Mouse (Mus musculus) layer of hippocampus, adult 11-12 months (tissue): ENCODE results near the gene Rab10.
A peak's percentile ranks its signal among the peaks of the same experiment; 100 is the strongest.
"Not testable (repeated sequence)": the region's sequence is repeated elsewhere in the genome, so short reads cannot be mapped to it uniquely, and the experiment has no call there.

ENCODE experiments used
- DNase-seq: peaks from one replicate; pipeline ENCODE4 v3.0.0; 2022; ENCODE audit warnings: low spot score

Rab10 gene

DNA sequence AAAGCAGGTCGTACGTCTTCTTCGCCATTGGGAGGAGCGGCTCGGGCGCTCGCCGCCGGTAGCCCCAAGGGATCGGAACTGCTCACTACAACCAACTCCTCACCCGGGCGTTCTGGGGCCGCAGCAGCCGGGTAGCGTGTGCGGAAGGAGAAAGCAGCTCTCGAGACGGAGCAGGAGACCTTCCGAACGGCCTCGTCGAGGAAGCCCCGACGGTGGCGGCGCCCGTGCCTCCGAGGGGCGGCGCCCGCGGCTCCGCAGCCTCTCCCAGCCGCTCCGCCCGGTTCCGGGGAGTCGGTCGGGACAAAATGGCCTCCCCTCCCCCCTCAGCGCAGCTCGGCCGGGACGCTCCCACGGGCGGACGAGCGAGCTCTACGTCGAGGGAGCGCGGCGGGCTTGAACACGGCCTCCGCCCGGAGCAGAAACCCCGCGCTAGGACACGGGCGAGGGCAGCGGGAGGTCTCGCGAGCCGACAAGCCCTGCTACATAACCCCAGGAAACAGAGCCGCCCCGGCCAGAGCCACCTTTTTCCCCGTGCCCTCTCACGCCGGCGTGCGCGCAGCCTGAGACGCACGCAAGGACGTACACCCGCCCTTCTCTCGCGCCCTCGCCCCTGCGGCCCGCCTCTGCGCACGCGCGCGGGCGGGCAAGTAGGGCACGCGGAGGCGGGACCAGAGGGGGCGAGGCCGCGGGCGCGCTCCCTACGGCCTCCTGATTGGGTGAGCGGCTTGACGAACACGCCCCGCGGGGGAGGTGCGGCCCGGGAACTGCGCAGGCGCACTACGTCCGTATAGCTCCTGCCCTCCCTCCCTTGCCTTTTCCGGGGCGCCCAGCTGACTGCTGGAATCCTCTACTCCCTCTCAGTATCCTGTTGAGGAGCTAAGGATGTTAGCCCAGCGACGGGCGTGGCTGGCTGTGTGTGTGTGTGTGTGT, at the start of gene Rab10:
TSS of gene Rab10 (minus strand) at position 579 of the 930 bp plus-strand sequence.
- peak; percentile 99 for DNase-seq

DNA sequence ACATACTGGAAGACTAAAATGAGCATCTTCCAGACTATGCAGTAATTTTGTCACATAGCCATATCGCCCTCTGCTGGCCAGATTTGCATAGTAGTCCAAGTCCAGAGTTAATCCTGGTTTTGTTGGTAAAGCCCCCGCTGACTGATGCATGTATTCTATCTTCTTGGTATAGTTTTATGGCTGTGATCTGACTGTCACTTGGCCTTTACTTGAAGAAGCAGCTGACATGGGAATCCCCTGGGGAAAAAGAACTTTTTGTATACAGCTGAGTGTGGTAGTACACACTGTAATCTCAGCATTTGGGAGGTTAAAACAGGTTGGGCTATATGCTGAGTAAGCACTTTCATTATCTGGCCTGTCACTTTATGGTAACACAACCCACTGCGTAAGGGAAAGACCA, 49.5 kb upstream of the Rab10 start:
- peak; percentile 90 for DNase-seq

DNA sequence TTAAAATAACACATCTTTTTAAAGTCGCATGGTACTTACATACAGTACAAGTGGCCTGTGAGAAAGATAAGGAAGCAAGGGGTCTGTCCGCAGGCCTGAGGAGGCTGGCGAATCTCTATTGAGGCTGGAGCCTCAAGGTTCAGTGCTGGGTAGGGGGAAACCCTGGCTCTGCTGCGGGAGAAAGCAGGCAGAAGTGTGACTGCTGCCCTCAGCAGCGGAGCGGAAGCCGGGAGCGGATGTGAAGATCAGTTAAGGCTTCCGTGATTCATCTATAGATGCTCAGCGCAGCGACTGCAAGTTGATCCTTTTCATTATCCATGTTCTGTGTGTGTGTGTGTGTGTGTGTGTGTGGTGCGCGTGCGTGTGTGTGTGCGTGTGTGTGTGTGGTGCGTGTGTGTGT, 47.1 kb upstream of the Rab10 start:
- no peak for DNase-seq

DNA sequence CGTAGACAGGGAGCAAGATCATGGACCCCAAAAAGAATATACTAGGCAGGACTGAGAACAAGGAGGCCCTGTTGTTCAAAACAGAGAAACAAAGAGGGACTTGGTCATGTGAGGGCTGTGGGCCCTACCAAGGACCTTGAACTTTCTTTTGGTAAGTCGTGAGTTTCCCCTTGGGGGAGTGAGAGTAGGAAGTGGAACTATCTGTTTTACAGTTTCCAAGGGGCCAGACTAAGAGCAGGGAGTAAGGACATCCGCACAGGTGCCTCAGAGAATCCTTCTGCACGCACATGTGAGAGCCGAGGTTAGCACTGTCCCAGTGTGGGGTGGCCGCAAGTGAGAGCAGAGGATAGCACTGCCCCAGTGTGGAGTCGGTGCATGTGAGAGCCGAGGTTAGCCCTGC, 45.3 kb upstream of the Rab10 start:
- no peak for DNase-seq

DNA sequence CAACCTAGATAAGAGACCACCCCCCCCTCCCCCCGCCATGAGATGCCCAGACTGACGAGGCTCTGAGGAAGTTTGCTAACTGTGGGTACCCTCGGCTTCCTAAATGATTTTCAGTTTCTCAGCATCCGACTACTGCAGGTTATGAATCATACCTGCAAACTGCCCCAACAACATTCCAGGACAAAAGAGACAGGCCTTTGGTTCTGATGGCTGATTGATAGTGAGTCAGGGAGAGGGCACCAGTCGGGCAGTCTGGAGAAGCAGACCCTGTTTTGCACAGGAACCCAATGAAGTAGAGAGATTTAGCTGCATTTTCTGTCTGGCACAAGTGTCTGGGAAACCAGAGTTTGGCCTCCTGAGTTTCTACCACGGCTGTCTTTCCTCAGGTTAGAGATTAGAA, 42.4 kb upstream of the Rab10 start:
- no peak for DNase-seq

DNA sequence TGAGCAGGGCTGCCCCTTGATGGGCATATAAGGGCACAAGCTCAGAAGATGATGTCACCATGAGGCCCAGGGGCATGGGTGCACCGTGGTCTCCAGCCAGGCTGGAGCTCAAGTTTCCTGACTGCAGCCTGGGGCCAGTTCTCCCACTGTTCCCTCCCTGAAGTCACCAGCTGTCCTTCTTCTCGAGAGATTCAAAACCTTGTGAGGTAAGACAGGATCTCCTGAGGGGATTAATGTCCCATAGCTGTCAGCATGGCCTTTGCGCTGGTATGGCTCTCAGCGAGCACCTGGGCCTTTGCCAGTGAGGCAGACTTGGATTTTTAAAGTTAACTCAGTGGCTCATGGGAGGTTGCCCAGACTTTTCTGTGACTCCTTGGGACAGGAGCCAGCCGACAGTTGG, 40.4 kb upstream of the Rab10 start:
- no peak for DNase-seq

DNA sequence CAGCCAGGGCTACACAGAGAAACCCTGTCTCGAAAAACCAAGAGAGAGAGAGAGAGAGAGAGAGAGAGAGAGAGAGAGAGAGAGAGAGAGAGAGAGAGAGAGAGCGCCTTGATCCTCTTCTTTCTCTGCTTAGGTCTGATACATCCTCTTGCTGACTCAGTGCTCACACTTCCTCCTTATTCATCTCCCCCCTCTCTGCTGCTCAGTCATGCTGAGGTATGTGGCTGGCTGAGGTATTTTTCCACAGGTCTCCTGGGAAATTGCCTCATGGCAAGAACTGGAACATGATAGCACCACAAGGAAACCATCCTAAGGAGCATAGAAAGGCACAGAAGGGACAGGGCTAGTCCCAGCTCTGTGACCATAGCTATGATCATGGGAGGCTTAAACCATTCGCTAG, 39.6 kb upstream of the Rab10 start:
- no peak for DNase-seq

DNA sequence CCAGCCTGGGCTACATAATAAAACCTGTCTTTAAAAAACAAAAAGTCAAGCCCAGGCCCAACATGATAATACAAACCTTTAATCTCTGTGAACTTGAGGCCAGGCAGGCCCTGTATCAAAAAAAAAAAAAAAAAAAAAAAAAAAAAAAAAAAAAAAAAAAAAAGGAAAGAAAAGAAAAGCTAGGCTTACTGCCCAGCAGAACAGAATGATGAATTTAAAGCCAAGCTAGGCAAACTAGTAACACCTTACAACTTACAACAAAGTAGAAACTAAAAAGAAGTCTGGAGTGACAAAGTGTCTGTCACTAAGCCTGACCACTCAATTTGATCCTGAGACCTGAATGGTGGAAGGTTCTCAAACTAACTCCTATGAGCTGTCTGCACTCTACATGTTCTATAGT, 37.9 kb upstream of the Rab10 start:
- no peak for DNase-seq

DNA sequence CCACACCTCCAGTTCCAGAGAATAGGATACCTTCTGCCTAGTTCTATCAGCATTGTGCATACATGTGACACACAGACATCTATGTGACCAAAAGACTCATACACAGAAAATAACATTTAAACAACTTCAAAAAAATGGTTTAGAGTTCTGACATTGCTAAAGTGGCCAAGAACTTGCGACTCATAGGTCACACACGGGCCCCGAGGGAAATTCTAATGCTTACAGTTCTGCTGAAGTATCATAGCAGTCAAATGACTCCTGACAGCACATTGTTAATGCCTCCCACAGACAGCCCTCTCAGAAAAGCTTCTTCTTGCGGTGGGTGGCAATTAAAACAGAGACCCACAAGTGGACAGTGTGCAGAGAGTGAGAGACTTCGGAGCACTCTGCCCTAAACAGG, 35.3 kb upstream of the Rab10 start:
- no peak for DNase-seq

DNA sequence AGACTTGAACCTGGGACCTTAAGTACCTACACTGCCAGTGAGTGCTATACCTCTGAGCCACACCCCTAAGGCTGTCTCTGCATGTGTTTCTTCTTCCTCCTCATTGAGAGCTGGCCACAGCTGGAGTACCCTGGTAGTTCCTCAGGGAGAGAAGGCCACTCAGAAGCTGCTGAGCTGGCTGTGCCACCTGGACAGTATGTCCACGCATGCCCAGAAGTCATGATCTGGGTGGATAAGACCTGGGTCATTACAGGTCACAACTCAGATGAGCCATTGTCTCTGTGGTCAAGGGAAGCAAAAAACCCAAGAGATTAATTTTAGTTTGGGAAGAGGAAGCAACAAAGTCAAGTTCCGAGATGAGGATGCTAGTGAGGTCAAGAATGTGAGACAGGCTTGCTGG, 34.4 kb upstream of the Rab10 start:
- DNase-seq, result no peak

DNA sequence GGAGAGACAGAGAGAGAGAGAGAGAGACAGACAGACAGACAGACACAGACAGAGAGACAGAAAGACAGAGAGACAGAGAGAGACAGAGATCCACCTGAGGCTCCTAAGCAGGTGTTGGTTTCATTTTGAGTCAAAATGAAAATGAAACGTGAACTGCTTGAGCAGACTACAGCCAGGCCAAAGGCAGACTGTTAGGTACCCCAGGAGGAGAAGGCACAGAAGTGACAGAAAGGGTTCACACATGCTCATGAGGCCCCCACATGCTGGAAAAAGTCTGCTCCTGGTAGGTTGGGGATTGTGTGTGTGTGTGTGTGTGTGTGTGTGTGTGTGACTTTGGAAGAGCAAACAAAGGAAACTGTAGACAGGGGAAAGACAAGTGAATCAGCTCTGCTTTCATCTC, 29.2 kb upstream of the Rab10 start:
- no peak for DNase-seq

DNA sequence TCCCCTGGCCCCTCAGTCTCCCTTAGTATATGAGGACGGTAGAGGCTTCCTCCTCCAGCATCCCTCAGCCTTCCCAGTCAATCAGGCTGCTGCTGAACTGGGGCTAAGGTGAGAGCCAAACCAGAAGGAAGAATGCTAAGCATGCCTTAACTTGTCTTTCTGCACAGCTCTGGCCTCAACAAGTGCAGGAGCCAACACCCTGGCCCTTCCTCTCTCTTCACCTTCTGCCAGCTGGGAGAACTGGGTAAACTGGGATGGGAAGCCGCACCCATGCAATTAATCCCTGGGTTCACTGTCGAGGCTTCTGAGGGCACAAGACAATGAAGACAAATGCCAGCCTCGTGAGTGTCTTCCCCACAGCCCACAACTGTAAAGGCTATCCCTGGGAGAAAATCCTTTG, 19.9 kb upstream of the Rab10 start:
- DNase-seq, result no peak

DNA sequence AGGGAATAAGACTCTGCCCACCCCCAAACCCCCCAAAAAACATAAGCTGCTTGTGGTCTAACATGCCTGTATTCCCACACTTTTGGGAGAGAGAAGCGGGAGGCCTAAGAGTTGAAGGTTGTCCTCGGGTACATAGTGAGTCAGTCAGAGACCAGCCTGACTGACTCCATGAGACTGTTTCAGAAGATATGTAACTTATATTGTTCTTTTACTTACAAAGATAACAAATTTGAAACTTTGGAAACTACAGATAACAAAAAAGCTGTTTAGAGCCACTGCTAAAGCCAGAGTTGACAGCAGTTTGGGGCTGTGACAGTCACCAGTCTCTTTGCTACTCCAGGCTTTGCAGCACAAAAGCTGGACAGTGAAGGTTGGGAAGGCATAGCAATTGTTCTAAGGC, 15.5 kb upstream of the Rab10 start:
- no peak for DNase-seq

DNA sequence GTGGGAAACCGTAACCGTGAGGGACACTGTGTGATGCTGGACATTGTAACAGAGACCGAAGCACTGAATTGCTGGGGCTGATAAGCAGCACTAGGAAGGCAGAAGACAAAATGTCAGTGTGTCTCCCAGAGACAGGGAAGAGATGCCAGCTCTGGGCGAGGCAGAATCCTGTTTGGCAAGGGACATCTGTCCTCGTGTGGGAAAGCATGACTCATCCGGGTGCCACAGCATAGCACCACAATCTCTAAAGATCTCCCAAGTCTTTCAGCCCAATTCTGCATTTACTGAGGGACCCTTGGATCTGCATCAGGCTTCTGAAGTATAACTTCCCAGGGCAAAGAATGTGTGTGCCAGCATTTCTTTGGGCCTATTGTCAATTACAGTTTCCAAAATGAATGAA, 13.5 kb upstream of the Rab10 start:
- DNase-seq, result peak; percentile 73

DNA sequence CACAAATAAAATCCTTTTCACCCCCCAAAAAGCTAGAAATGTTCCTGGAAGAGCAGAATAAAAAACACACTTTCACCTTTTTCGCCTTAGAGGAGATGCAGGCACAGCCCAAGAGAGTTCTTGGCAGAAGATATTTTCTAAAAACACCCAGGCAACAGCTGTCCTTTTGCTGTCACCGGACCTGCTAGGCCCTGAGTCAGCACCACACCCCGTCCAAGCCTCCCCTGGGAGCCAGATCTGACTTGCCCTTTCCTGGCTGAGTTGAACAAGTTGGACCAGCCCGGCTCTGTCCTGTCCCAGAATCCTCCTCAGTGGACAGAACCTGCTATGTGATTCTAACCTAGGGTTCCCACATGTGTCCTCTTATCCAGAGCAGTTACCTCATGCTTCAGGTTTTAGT, 9.6 kb upstream of the Rab10 start:
- no peak for DNase-seq

DNA sequence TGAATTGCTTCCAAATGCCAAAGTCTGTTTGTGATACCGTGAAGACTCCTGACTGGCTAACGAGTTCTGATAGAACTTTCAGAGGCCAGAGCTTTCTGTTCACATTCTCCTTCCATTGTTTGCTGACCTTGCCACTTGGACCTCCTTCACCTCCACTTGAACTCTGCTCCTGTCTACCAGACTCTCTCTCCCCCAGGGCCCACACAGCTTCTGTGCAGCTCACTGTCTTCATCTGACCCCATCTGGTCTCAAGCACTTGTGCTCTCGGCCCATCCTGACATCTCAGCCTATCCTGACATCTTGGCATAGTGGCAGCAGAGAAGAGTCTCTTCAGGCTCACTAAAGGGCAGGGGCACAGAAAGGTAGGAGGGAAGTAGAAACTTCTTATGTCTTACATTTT, 7.2 kb upstream of the Rab10 start:
- DNase-seq, result no peak

DNA sequence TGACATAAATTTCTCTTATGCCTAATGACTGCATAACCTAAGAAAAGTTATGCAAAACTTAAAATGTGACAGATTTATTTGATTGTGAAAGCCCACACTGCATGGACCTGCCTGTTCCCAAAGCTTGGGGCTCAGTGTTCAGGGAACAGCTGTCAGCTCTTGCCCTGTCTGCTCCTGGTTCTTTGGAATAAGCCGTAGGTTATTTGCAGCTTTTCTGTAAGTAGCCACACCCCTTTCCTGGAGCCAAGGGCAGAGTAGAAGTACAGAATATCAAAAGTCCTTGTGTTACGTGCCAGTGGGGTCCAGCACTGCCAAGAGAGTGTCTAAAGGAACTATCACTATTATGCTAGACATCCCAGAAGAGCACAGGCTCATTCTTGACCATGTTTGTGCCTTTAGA, 6.3 kb upstream of the Rab10 start:
- DNase-seq, result no peak

DNA sequence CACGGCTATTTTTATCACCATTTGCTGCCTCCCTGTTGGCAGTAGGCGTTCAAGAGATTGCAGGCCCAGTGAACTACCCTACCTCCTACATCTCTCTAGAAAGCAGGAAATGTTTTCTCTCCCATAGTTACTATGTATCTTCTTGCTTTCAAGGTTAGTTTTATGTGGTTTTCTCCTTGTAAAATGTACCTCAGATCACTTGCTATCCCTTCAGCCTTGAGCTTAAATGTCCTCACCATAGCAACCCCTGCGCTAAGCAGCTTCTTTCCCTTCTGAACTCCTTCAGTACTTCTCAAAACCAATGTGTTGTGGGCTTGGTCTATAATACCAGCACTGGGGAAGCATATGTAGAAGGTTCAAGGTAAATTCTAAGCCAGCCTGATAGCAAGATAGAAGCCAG, 3.1 kb upstream of the Rab10 start:
- DNase-seq, result no peak

DNA sequence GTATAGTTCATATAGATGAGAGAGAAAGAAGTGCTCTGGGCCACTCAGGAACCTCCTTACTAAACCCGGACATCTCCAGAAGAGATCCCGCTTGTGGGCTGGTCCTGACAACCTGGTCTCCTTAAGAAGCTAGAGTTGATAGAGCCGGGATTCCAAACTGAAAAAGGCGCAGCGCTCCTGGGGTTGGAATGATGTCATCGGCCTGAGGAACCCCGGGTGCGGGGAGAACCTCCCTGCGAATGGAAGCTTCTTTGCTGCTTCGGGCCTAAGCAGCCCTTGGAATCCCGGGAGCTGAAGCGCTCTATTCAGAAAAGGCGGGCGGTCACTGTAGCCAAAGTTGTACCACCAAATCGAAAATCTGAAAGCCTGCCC, 538 bp upstream of the Rab10 start:
- DNase-seq, result no peak

DNA sequence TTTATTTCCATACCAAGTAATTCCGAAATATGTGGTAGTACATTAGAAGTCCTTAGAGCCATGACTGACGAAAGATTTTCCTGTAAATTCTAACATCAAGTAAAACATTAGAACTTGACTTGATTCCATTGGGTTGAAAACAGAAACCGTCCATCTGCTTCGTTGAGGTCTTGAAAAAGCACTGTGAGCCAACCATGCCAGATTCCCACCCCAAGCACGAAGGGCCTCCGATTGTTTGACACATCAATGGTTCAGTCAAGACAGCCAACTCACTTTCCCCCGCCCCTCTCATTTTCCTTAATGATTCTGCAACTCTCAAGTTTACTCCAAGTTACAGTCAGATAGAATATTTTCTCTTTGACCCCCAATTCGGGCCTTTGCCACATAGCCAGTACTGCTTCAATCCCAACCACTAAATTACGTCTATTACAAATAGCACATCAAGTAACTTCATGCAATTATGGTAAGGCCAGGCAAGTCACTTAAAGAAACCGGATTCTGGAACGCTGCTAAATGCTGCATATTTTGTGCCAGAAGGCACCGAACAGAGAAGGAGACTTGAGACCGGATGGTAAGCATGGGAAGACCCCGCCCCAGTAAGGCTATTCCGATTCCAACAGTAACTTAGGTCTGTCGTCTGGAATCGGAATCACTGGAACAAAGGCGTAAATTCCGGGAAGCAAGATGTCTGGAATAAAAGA, 1.1 kb downstream of the Rab10 start:
- peak; percentile 39 for DNase-seq

DNA sequence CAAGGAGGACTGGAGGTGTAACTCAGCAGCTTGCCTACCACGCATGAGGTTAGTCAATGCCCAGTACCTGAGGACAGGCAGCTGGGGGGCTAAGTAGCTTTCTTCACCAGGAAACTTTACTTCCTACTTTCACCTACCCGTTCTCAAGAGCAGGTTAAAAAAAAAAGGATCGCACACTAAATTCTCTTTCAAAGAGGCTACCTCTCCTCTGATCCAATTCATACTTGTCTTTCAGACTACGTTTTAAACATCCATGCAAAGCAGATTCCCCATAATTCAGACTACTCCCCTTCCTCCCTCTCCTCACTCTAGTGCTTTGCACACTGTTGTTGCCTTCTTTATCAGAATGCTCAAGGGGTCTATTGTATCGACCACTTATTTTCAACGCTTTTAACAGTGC, 2.2 kb downstream of the Rab10 start:
- DNase-seq, result no peak

DNA sequence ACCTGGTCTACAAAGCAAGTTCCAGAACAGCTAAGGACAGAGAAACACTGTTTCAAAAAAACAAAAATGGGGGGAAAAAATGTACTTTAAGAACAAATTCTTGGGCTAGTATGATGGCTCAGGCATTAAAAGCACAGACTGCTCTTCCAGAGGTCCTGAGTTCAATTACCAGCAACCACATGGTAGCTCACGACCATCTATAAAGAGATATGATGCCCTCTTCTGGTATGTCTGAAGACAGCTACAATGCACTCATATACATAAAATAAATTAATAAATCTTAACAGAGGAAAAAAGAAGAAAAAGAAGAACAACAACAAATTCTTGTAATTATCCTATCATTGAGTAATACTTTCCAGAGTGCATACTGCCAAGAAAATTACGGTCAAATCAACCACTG, 4.5 kb downstream of the Rab10 start:
- DNase-seq, result no peak

DNA sequence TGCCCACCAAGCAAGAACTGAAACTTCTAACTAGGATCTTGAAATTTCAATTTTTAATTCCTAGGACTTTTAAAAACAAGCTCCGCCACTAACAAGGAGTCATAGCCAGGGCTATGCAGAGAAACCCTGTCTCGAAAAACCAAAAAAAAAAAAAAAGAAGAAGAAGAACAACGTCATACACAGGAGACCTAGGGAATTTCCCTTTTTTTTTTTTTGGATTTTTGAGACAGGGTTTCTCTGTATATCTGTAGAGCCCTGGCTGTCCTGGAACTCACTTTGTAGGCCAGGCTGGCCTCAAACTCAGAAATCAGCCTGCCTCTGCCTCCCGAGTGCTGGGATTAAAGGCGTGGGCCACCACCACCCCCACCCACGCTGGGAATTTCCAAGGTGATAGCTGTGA, 12.1 kb downstream of the Rab10 start:
- DNase-seq, result not testable (repeated sequence)

DNA sequence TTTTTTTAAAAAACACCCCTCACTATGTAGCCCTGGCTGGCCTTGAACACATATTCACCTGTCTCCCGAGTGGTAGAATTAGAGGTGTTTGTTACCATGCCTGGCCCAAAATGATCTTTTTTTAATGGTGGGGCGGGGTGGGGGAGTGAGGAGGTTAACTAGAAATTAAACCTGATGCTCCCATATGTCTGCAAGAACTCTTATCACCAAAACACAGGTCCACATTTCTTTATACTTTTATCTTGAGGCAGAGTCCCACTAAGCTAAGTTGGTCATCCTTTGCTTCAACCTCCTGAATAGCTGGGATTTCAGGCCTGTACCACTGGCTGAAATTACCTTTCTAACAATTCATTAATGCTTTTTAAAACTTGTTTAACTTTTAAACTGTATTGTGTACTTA, 13.7 kb downstream of the Rab10 start:
- no peak for DNase-seq
